Mouse (Mus musculus) heart, adult 11 months (tissue): ENCODE data around the gene Usp25.

Experiments
- DNase-seq: peaks from one replicate; pipeline ENCODE4 v3.0.0; 2022

Usp25 gene

DNA sequence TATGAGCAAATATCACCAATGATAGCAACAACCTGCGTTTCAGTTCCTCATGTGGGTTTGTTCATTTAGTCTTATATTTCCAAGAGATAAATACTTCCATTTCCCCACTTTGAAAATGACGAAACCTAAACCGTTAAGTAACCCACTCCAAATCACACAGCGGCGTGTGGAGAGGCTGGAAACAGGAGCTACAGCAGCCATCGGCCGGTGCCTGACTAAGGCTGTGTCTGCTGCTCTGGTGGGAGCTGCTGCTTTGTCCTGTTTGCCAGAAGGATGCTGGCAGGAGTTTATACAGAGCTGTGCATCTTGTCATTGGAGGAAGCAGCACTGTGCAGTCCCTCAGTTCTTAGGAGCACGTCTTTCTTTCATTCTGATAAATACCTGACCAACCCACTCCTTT is 21.2 kb downstream of the Usp25 start:
- no peak for DNase-seq

DNA sequence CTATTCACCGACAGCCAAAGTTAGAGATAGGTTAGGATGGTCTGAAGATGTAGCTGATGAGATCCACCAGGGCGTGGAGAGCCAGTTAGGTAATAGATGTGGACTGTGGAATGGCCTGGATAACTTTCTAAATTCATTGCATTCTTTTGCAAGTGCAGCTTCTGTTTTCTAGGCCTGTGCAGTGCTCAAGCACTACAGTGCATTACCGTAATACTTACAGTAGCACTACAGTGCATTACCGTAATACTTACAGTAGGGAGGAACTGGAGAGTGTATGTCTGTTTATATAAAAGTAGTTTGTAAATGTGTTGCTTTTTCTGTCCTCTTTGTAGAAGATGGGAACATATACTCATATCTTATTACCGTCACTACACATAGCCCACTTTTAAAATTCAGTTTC is 28.1 kb downstream of the Usp25 start:
- DNase-seq, result no peak

DNA sequence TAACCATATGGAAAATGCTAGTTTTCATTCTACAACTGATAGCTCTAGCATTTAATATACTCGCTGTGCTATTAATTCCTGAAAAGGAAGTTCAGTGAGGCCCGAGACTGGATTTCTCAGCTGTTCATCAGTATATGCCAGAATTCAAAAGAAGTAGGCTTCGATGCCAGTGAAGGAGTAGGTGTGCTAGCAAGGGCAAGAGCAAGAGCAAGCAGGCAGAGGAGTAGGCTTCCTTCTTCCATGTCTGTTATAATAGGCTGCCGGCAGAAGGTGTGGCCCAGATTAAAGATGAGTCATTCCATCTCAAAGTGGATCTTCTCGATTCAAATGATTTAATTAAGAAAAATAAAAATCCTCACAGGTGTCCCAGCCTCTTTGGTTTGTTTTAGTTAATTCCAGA is 30.0 kb downstream of the Usp25 start:
- DNase-seq, result no peak

DNA sequence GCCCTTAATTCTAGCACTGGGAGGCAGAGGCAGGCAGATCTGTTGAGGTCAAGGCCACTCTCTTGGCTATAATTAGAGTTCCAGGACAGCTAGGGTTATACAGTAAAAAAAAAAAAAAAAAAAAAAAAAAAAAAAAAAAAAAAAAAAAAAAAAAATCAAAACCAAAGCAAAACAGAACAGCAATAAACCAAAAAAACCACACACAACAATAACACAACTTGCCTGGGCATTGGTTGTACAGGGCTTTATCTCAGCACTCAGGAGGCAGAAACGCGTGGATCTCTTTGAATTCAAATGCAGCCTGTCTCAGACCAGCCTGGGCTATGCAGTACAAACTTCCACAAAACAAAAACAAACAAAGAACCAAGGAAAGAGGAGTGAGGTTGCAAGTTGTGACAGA is 40.7 kb downstream of the Usp25 start:
- DNase-seq, result no peak

DNA sequence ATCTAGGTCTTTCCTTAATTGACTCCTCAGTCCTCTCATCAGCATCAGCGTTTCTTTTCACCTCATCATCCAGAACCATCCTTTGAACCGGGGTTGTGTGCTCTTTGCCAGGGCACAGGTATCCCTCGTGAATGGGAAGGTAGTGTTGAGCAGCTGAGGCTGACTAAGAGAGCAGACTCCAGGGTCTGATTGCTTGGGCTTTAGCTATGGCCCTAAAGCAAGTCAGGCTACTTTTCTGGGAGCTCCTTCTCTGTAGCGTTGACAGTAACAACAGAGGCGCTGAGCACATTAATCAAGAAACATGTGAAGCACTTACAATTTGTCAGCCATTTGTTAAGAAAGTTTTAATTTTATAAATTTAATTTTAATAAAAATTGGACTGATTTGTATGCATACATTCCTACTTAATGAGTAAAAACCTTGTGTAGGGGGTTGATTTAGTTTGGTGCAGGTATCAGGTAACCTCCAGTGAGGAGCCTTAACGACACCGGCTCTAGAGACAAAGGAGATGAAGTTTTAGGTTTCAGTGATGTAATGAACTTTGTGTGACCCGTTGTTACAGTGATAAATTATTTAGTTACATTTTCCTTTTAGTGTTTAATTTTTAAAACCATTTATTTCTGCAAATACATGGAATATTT is 42.1 kb downstream of the Usp25 start:
- DNase-seq, result no peak

DNA sequence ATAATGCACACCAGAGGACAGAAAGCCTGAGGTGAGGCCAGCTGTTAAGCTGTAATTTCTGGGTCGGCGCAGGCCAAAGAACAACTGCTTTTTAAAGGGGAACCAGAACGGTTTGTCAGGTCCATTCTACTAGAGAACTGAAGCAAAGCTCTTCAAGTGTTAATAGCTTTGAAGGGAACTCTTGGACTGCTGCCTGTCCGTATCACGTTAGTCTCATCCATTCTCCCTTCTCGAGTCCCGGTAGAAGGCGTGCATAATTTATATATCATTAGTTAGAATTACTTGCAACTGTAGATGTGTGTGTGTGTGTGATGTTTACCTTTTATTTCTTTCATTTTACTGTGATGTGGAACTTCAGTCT is 42.6 kb downstream of the Usp25 start:
- no peak for DNase-seq

DNA sequence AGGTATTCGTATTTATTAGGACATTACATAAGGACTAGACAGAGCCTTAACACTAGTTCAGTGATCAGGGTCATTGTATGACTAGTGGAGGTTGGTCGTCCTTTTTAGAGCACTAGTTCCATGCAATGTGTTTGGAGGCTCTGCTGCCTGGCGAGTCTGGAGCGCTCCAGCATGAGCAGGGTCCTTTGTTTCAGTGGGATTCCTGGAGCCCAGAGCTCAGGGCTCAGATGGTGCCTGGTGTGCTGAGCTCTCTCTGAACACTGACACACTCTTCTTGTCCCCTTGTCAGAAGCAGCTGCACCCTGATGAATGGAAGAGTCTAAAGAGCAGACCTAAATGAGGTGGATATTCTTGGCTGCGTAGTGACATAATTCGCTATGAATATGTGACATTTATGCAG is 45.1 kb downstream of the Usp25 start:
- DNase-seq, result no peak

DNA sequence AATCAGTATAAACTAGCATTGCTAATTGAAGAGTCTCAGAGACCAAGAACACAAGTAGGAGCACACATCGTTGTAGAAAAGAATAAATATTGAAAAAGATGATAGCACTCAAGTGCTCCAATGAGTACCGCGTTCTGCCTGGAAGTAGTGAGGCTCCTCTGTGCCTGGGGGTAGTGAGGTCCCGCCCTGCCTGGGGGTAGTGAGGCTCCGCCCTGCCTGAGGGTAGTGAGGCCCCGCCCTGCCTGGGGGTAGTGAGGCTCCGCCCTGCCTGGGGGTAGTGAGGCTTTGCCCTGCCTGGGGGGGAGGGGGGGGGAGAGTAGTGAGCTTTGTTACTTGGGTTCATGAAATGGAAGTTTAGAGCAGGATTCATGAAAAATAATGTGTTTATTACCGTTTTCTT is 46.7 kb downstream of the Usp25 start:
- DNase-seq, result peak; percentile 96

DNA sequence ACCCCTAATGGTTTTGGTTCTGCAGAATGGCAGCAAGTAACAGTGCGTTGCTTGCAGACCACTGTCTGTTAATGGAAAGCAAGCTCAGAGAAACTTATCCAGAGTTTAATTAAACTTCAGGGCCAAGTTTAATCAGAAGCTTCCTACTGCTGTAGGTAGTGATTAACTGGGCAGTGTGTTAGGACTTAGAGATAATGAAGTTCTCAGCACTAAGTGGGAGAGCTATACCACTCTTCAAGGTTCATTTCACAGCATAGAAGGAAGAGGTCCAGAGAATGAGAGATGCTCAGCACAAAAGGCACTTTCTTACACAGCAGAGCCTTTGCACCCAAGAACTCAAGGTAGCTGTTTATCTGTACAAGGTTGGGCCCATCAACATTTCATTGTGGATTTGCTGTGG is 50.4 kb downstream of the Usp25 start:
- DNase-seq, result no peak

DNA sequence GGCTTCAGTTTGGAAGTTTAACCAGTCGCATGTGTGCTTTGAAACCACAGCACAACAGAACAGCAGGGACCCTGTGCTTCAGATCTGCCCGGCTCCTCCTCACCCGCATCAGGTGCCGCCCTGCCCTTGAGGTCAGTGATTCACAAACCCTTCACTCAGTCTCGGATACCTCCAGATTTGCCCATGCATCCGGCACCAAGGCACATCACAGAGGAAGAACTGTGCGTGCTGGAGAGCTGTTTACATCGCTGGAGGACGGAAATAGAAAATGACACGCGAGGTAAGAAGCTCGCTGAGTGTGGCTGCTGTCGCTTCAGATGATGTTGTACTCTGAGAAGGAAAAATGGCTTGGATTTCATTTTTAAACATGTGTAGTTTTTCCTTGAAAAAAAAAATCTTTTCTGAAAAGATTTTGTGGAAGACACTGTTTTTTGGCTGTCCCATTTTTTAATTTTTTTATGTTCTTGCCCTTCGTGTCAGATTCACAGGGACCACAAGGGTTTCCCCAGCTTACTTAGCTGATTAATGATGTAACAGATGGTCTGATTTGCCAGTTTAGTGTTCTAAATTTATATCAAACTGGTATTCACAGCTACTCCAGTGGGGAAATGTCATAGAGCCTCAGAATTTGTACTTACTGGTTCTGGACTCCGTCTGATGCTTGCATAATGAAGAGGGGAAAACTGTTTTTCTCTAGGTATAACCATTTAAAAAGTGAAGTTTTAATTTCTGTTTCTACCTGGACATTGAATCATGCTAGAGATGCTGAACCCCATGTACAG is 63.6 kb downstream of the Usp25 start:
- DNase-seq, result peak; percentile 86

DNA sequence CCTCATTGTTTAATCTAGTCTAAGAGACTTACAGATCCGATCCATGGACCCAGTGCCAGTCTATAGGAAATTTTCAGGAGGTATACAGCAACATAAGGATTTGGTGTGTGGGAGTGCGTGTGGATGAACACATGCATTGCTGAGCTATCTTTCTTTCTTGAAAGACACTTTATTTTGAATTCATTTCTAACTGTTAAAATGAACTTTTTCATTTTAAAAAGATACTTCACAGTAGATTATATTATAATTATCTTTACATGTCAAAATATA is 64.2 kb downstream of the Usp25 start:
- DNase-seq, result no peak

DNA sequence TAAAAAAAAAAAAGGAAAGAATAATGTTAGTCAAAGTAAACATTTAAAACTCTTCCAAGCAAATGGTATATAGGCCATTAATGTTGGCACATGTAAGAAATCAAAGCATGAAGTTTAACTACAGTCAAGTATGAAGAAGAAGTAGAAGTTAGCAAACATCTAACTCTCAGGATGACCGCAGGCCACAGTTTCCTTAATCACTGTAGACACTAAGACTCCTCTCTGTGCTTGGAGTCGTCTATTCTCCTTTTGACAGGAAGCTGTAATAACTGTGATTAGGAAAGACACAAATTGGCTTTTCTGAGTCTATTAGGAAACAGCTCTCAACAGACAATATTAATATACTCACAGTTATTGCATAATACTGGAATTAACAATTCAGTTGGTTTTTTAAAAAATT is 70.6 kb downstream of the Usp25 start:
- DNase-seq, result peak; percentile 43

DNA sequence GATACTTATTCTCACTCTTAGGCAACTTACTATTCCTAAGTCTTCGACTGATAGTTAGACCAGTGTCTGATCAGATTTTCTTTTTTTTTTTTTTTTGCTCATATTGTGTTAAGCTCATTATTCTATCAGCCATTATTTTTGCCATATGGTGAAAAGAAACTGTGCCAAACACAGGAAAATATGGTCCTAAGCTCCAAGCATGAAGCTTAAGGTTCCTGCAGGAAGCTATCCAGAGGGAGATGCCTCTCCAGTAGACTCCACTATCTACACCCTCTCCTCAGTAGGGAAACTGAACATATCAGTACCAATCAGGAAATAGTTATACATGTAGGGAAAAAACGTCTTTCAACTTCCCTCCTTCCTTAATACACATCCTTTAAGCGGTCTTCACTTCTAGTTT is 76.3 kb downstream of the Usp25 start:
- DNase-seq, result no peak

DNA sequence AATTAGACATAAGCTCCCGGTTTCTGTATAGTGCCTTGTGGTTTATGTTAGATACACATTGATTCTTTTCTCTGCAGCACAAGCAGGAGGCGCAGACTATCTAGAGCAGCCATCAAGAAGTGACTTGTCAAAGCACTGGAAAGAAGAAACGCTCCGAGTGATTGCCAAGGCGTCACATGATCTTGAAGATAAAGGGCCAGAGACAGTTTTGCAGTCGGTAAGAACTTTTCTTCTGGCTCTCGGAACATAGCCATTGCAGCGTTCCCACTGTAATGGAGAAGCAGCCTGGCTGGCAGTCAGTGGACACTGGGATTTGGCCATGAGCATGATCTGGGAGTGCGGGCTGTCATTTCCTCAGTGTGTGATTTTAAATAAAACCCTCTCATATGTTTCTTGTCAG is 80.0 kb downstream of the Usp25 start:
- DNase-seq, result peak; percentile 93

DNA sequence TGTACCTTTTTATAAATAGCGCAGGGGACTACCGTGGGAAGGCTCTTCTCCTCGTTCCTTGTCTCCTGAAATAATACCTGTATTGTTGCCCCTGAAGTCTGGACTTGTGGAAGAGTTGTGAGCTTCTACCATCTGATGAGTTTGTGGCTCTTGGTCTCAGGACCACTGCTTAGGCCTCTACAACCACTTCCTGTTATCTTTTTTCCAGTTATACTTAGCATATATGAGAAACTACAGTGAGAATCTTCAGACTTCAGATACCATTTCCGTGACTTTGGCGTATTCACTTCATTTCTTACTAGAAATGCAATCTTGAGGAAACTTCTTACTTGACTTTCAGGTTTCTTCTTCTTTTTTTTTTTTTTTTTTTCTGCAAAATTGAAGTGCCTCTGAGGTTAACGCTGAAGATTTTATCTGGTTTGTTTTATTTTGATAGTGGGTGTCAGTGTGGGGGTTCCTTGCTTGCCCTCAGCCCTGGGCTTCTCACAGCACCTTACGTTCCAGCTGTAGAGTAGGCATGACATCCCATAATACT is 81.6 kb downstream of the Usp25 start:
- no peak for DNase-seq

DNA sequence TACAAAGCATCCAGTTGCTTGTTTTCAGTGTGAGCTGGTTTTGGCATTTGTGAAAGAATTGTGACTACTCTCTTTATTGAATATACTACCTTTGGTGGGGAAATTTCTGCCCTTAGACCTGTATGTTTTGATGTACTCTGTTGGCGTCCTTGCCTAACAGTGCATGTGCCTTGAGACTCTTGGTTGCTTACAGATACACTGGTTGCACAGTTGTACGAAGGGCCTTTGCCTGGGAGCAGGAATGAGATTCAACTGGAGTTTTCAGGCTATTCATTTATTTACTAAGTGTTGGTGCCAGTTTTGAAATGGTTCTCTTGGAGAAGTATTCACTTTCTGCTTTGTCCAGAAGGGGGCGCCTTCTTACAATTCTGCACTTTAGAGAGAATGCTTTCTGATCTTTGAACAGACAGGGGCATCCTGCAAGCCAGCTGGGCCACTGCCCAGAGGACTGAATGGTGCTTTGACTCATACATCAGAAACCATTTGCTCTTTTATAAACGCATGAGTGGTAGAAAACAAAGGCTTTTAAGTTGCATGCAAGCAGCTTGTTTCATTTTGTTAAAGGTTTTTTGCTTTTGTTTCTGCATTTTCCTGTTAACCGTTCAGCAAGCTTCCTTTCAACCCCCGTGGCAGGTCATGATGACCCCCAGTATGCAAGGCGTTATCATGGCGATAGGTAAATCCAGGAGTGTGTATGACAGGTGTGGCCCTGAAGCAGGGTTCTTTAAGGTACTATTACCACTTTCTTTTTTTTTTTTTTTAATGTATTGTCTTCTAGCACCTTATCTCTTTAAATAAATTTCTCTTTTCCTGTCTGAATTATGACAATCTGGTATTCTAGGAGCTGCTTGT is 85.7 kb downstream of the Usp25 start:
- peak; percentile 95 for DNase-seq

DNA sequence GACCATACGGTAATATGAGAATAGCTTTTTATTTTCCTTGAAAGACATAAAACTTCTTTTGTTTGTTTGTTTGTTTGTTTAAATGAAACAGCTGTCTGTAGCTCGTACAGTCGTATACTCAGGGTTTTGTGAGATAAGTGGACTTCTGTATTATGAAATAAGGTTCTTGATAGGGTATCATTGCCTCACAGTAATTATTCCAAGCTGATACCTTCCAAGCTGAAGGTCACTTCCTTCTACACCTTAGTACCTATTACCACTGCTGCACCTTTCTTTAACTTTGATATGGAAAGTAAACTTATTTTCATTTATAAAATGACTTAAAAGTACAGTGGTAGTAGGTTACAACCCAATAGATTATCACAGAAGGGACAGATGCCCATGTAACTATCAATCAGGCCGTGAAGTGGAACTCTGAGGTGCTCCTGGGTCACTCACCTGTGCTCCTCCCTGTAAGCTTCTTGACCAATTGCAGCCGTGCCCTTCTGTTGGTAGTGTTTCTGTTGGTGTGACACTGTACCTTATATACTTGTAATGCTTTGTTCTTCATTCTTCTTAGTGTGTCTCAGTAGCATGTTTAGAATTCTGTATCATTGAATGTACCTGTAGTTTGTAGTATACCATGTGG is 90.2 kb downstream of the Usp25 start:
- peak; percentile 52 for DNase-seq

DNA sequence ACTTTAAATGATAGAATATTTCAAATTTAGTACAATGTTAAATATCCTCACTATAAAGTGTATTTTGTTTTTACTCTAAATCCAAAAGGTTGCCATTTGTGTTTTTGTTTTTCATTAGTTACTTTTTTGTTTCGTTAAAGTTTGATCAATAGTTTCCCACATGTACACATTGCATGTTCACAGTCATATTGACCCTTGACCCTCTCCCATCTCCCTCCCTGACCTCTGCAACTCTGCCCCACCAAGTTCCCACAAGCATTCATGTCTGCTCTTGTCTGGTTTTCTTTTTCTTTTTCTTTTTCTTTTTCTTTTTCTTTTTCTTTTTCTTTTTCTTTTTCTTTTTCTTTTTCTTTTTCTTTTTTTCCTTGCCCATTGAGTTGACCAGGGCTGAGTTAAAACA is 97.8 kb downstream of the Usp25 start:
- DNase-seq, result no peak

DNA sequence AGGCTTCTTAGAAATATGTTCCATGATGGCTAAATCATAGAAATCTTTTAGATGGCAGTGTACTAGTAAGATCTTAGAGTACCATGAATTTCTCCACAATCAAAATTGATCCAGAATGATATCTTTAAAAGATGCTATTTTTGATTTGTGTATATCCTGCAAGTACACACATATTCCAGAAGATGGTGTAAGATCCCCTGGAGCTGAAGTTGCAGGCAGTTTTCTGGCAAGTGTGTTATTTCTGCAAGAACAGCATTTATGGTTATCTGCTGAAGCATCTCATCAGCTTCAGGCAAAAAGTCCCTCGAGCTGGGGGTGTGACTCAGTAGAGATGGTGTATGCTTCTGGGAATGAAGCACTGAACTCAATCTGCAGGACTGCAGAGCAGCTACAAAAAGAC is 112.4 kb downstream of the Usp25 start:
- no peak for DNase-seq

DNA sequence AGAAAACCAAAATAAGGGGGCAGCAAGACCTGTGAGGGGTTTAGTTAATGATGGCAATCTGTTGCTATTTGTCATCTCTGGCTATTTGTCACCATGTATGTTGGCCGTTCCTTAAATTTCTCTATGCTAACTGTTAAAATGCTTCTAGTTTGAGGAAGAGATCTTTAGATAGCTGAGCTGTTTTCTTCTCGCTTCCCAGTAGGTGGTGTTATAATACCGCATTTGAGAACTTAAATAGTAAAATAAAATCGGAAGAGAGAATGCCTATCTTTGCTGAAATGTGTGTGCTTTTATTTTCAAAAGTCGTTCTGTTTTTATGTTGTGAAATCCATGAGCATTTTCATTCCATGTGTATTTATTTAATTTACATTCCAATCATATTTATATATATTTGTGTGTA is 115.2 kb downstream of the Usp25 start:
- DNase-seq, result no peak

DNA sequence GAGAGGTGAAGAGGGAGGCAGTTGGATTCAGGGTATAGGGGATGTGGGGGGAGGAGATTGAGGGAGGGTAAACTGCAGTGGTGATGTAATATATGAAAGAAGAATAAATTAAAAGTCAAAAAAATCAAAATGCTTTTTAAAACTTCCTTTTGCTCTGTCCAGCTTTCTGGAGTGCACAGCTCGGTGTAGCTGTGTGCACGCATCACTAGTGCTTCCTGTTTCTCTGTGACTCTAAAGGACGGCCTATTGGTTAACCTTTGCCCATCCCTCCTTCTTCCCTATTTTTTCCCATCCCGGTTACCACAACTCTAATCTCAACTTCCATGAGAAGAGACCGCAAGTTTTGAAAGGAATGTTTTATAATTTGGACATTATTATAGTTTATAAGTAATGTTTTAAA is 119.5 kb downstream of the Usp25 start:
- no peak for DNase-seq

DNA sequence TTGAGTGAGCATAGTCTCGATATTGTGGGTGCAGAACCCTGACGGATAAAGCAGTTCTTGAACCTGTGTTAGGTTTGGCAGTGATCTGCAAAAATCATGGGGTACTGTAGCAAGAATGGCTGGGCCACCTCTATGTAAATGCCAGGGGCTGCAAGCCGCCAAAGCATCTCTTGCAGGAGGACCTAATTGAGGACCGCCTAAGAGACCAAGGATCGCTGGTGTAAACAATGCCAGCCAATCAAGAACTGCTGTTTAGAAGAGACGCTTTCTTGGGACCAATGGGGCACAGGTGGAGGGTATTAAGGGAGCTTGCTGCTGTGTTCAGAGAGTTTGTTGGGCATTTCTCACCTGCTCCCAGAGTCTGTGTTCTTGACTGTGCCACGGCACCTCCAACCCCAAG is 127.1 kb downstream of the Usp25 start:
- DNase-seq, result no peak

DNA sequence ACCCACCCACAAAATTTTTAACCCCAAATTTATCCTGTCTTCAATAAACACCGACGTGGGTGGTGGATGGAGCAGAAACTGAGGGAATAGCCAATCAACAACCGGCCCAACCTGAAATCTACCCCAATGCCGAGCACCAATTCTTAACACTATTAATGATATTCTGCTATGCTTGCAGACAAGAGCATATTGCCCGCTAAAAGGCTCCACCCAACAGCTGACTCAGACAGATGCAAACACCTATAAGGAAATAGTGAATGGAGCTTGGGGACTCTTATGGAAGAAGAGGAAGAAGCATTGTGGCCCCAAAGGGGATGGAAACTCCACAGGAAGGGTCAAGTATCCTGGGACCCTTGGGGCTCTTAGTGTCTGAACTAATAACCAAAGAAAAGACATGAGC is 133.3 kb downstream of the Usp25 start:
- DNase-seq, result peak; percentile 57

DNA sequence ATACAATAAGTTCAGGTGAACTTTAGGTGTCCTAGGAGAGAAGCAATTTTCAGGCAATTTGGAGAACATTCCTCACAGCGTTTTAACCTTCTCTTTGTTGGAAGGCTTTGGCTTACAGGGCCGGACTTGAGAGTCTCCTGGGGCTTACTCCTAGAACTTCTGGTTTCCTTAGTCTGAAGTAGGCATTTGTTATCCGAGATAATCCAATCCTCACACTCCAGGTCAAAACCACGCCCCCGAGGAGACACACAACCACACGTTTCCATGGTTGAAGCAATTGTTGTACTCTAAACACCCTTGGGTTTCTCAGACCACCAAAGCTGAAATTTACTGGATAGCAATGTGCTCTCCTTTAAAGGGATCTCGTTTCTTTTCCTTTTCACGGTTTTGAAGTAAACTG is 136.8 kb downstream of the Usp25 start:
- DNase-seq, result no peak
